Mouse (Mus musculus): ENCODE measurements at regions not wholly inside any gene's neighbourhood (a gene's known extent, or its start where the extent isn't known, plus 50 kb on each side); places are given as distances from the start of the nearest gene placed in this dataset.
A peak's percentile ranks its signal among the peaks of the same experiment; 100 is the strongest.
"Not testable (repeated sequence)": the region's sequence is repeated elsewhere in the genome, so short reads cannot be mapped to it uniquely, and the experiment has no call there.

DNA sequence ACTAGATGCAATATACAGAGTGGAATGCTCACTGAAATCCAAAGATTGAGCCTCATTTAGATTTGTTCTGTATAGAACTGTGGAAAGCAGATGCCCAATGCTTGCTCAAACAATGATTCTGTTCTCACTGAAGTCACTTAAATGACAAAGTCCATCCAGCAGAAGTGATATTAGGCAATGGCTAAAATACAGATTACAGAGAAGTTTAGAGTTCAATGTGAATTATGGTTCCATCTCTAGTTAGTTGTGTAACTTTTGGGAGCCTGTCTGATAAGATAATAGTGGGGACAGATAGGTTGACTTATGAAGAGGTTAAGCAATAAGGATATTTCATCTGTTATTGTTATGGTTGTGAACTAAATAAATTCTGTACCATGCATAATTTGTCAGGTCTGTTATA lies 165.5 kb downstream of the Slco6d1 start:
- Histone ChIP-seq H3K4me3 (ENCODE audit: low read length) (no peak overlapping the region), H3K9ac (ENCODE audit: low read depth, low read length) (no peak overlapping the region), H3K27ac (ENCODE audit: low read length) (no peak overlapping the region), H3K9me3 (ENCODE audit: control insufficient read depth, low read length) (no peaks in the 10 kb centered on the region), H3K27me3 (replicated peaks; ENCODE audit: control insufficient read depth, insufficient read depth, low read length) (no peaks in the 10 kb centered on the region), H3K4me2 (ENCODE audit: low read depth, low read length) (no peak overlapping the region), H3K36me3 (ENCODE audit: control insufficient read depth, insufficient read depth, low read length) (no peaks in the 10 kb centered on the region), H3K4me1 (ENCODE audit: control insufficient read depth, insufficient read depth, low read length) (no peaks in the 10 kb centered on the region)
- ATAC-seq, result peak; percentile 68

- H3K36me3 ChIP-seq (ENCODE audit: control insufficient read depth, insufficient read depth, low read length); ATAC-seq; H3K4me3 ChIP-seq (ENCODE audit: low read length); H3K9me3 ChIP-seq (ENCODE audit: control insufficient read depth, low read length); H3K9ac ChIP-seq (ENCODE audit: low read depth, low read length); H3K27me3 ChIP-seq (replicated peaks; ENCODE audit: control insufficient read depth, insufficient read depth, low read length); H3K4me2 ChIP-seq (ENCODE audit: low read depth, low read length); H3K27ac ChIP-seq (ENCODE audit: low read length); H3K4me1 ChIP-seq (ENCODE audit: control insufficient read depth, insufficient read depth, low read length): not testable (repeated sequence)
- WGBS, result 82% methylated on average over 10 of the region's 10 CpGs
These were observed 168.5 kb downstream of the Slco6d1 start for GRCm38 (mm10) chr1:98589216-98589959.

DNA sequence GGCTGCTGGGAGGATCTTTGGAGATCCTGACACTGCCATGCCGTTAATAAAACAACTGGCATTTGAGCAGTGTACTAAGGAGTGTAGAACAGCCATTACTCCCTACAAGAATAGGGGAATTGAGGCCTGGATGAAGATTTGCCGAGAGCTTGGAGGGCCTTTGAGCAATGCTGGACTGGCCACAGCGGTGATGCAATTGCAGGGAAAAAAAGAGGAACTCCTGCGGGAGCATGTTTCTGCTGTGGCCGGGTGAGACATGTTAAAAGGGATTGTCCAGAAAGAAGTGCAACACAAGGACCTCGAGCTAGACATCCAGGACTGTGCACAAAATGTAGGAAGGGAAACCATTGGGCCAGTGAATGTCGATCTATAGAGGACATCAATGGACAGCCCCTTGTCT lies 170.1 kb downstream of the Slco6d1 start:
- H3K9me3 ChIP-seq (ENCODE audit: control insufficient read depth, low read length); H3K4me3 ChIP-seq (ENCODE audit: low read length); H3K4me2 ChIP-seq (ENCODE audit: low read depth, low read length); H3K9ac ChIP-seq (ENCODE audit: low read depth, low read length); H3K4me1 ChIP-seq (ENCODE audit: control insufficient read depth, insufficient read depth, low read length); H3K36me3 ChIP-seq (ENCODE audit: control insufficient read depth, insufficient read depth, low read length); ATAC-seq; H3K27ac ChIP-seq (ENCODE audit: low read length); H3K27me3 ChIP-seq (replicated peaks; ENCODE audit: control insufficient read depth, insufficient read depth, low read length): not testable (repeated sequence)
- WGBS, result 87% methylated on average over 7 of the region's 7 CpGs

Measured in intestine, embryonic 16.5 days (tissue).